Mouse (Mus musculus) cerebellum, adult 2 months (tissue): ENCODE data around the gene Wdr25.

ENCODE experiments used
- CTCF ChIP-seq: fragments of 200-500 bp; IDR thresholded peaks from 2 replicates; pipeline ENCODE4 v1.5.1; 2011; ENCODE audit warnings: low read depth, mild to moderate bottlenecking, control low read depth, low read length, moderate library complexity, borderline replicate concordance; ENCODE audit not compliant: insufficient read depth
- POLR2A ChIP-seq: fragments of 200-500 bp; IDR thresholded peaks from 2 replicates; pipeline ENCODE4 v1.6.1; 2011; ENCODE audit warnings: low read length, control low read depth, borderline replicate concordance; ENCODE audit not compliant: insufficient read depth

DNA sequence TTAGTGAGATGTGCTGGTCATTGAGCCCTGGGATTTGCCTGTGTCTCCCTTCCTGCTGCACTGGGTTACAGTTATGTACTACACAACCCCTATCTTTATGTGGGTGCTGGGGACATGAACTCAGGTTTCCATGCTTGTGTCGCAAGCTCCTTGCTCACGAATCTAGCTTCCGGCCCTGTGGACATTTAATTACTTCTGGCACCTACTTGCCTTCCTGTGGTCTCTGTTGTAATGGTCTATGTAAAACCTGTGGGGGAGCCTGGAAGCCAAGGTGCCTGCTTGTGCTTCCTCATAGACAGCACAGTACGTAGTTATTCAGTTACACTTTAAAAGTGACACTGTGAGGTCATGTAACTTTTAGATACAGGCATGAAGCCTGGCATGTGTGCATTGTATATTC lies 44.1 kb downstream of the Wdr25 start:
- TF ChIP-seq POLR2A (no peak), CTCF (no peak)
